Mouse (Mus musculus): Measurements from ENCODE around the gene Tmem37. TPM values are rescaled to one million over a fixed set of nuclear protein-coding genes. Genes with fewer than 3 reads are reported as not detected.

Tmem37 gene
- polyA plus RNA-seq (2012; rRNA removed) = 84.2 and 85.3 TPM in 2 replicates

DNA sequence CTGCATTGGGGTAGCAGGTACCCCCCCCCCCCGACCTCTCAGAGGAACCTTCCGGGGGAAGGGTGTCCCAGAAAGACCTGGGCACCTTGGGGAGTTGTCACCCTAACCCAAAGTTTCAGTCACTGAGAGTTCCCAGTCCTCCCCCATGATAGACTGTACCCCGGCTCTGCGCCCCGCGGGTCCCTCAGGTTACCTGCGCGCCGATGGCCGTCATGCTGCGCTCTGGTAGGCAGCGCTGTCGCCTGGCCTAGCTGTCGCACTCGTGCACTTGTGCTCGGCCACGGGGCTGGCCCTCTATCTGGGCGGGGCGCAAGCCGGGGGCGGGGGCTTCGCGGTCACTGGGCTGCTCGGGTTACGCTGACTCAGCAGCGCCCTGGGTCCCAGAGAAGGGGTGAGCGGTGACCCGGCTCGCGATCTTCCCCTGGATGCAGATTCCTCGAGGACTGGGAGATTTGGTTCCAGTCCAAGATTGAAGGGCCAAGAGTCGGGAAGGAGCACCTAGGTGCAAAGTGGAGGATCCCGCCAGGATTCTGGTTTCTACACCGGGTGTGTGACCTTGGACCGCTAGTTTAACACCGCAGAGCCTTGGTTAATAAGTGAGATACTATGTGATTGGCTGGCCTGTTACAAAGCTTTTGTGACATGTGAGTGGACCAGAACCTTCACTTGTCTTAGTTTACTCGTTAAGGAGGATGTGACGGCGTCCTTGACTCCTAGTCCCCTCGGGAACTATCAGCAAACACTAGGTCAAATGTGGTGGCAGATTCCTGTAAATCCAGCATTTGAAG, at the start of gene Tmem37:
TSS of gene Tmem37 (minus strand) at position 556 of the 788 bp plus-strand sequence.

DNA sequence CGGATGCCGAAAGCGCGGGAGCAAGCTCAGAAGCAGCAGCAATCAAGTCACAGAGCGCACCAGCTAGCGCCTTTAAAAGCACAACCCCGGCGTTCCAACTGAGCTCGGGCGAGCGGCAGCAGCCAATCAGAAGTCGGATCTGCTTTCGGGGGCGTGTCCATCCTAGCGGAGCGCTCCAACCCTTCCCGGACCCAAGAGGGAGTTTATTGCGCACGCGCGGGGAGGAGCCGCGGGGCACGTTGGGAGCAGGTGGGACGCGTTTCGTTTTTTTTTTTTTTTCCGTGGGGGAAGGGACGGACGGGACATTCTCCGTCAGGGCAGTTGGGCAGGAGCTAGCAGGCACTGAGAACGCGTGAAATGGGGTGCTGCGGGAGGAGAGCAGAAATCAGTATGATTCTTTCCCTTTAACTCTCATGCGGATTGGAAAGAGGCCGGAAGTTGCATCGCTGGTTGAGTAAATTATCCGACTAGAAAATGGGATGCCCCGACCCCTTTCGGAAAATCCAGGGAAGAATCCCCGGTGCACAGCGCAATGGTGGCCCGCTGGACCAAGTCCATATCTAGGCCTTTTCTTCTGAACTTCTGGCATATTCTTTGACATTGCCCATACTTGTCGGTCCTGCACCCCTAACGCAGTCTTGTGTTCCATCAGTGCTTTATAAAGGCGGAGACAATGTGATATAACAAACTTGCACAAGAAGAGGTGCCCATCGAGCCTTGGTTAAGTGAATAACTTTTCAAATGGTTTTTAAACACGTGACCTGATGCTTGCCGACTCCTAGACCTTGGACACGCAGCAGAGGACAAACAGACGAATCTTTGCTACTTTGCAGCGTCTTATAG, 47.3 kb upstream of the Tmem37 start, which contains the start of the genes Dbi and 3110009E18Rik:
TSS of gene Dbi (minus strand) at position 110 of the 843 bp plus-strand sequence.
TSS of gene 3110009E18Rik (plus strand) at position 219 of the 843 bp plus-strand sequence.

Other genes starting within 250 kb of the Tmem37 start
- gene Ptpn4, start 236.5 kb downstream of the Tmem37 start, polyA plus RNA-seq (2012; rRNA removed) = 1.4 TPM in 2 replicates
- gene Tmem177, start 160.9 kb downstream of the Tmem37 start, polyA plus RNA-seq (2012; rRNA removed) = 2.5 and 2.6 TPM in 2 replicates
- gene Cfap221, start 76.8 kb downstream of the Tmem37 start, polyA plus RNA-seq (2012; rRNA removed) = 0.04 and 0.06 TPM in 2 replicates
- 0.11 and 0.12 TPM in 2 replicates for gene Sctr, start 67.2 kb downstream of the Tmem37 start, polyA plus RNA-seq (2012; rRNA removed)
- 1,340 and 1,792 TPM in 2 replicates for gene Dbi, start 47.0 kb upstream of the Tmem37 start, polyA plus RNA-seq (2012; rRNA removed)
- gene 3110009E18Rik, start 47.1 kb upstream of the Tmem37 start, polyA plus RNA-seq (2012; rRNA removed) = 1.9 and 2.2 TPM in 2 replicates
- 31.3 and 34.2 TPM in 2 replicates for gene Steap3, start 198.6 kb upstream of the Tmem37 start, polyA plus RNA-seq (2012; rRNA removed)